ENCODE assay signal across 8 mouse cellular contexts in genomic region chr2:146834314-146835201, GRCm38 (mm10). TPM values are rescaled to one million over a fixed set of nuclear protein-coding genes. Genes with fewer than 3 reads are reported as not detected.
DNase-seq lines count a peak whose midpoint lies in the region; ATAC-seq lines count a peak whose summit lies in the region.

No protein-coding gene starts in this region.

- peak overlapping the region; percentile 38 for H3K4me2 ChIP-seq in liver, embryonic 11.5 days
- H3K4me2 ChIP-seq in midbrain, embryonic 16.5 days (ENCODE audit: low read length) = peak overlapping the region; percentile 49

- WGBS in liver, embryonic 11.5 days = under 1% methylated on average over 63 of the region's 63 CpGs
- under 1% methylated on average over 63 of the region's 63 CpGs for WGBS in midbrain, embryonic 16.5 days

- peak; percentile 53 for DNase-seq in liver, embryonic 11.5 days (ENCODE audit: low spot score)
- no peak for DNase-seq in liver
- DNase-seq in embryo, embryonic 10.5 days (ENCODE audit: low spot score) = peak; percentile 87
- DNase-seq in heart, postnatal 14 days = peak; percentile 5 to 20
- DNase-seq in kidney, postnatal 25 days = peak; percentile 35 to 66
- no peak for DNase-seq in B cell, adult 2 months
- DNase-seq in ovary, postnatal 10 days (ENCODE audit: low spot score) = no peak

- H3K36me3 ChIP-seq in liver, embryonic 11.5 days (ENCODE audit: control insufficient read depth, insufficient read depth, low read length) = no peaks in the 10 kb centered on the region
- no peaks in the 10 kb centered on the region for H3K36me3 ChIP-seq in midbrain, embryonic 16.5 days (ENCODE audit: control insufficient read depth, insufficient read depth, low read length)

- peak overlapping the region; percentile 14 for H3K4me3 ChIP-seq in liver, embryonic 11.5 days (ENCODE audit: low read depth, low read length)
- H3K4me3 ChIP-seq in midbrain, embryonic 16.5 days (ENCODE audit: low read depth, low read length) = peak overlapping the region; percentile 28

- H3K9me3 ChIP-seq in liver, embryonic 11.5 days (ENCODE audit: control insufficient read depth, low read length) = no peaks in the 10 kb centered on the region
- H3K9me3 ChIP-seq in midbrain, embryonic 16.5 days (replicated peaks; ENCODE audit: control insufficient read depth, low read length, poor library complexity, severe bottlenecking) = no peaks in the 10 kb centered on the region

- no peak overlapping the region for H3K9ac ChIP-seq in liver, embryonic 11.5 days (ENCODE audit: low read depth, low read length)
- H3K9ac ChIP-seq in midbrain, embryonic 16.5 days (ENCODE audit: low read depth, low read length) = peak overlapping the region; percentile 58

- intact Hi-C loops in heart, postnatal 14 days (cut with DNase I) = loop anchor here (5.0 to 10.0 kb wide), 2 partner anchors 253 to 350 kb away; partner anchors contain the start of gene Nkx2-4

- no peak; the same call in 1 of the 2 replicates for ATAC-seq in liver, embryonic 11.5 days (replicated peaks; ENCODE audit: low FRiP score)
- peak; percentile 59 for ATAC-seq in midbrain, embryonic 16.5 days

- no peaks in the 10 kb centered on the region for H3K4me1 ChIP-seq in liver, embryonic 11.5 days (replicated peaks; ENCODE audit: control insufficient read depth, insufficient read depth, low read length)
- peaks cover 4% of the 10 kb centered on the region; the same call in 1 of the 2 replicates for H3K4me1 ChIP-seq in midbrain, embryonic 16.5 days (ENCODE audit: control insufficient read depth, insufficient read depth, low read length)

- no peak overlapping the region for H3K27ac ChIP-seq in liver, embryonic 11.5 days (ENCODE audit: low read depth, low read length)
- peak overlapping the region; percentile 83 for H3K27ac ChIP-seq in midbrain, embryonic 16.5 days (ENCODE audit: low read length)

- H3K27me3 ChIP-seq in liver, embryonic 11.5 days (replicated peaks; ENCODE audit: control insufficient read depth, insufficient read depth, low read length) = peaks cover 84% of the 10 kb centered on the region
- peaks cover 34% of the 10 kb centered on the region for H3K27me3 ChIP-seq in midbrain, embryonic 16.5 days (ENCODE audit: control insufficient read depth, insufficient read depth, low read depth, low read length)

RNA-seq across cellular contexts. Expression of gene Kiz, which starts 21.1 kb away (rescaled TPM):
- polyA plus RNA-seq in liver, embryonic 11.5 days (2014; fragmentation: Nextera tagmentation; extraction: Ambion mirVana) = 17.2 and 22.3 TPM in 2 replicates
- 10 to 100 TPM; 54.5 to 64.3 TPM for total RNA-seq in heart, postnatal 14 days (2021)
- 27.9 and 28.3 TPM in 2 replicates for polyA plus RNA-seq in midbrain, embryonic 16.5 days (2015; fragmentation: Nextera tagmentation; extraction: Ambion mirVana)

Comparison
In these comparisons a context has a peak if more than half of its experiments do, and no peak if none do; other contexts are left out.
1. DNase-seq: peak in liver, embryonic 11.5 days (single experiment), embryo, embryonic 10.5 days (single experiment), heart, postnatal 14 days (2 of 2) and kidney, postnatal 25 days (2 of 2); none in liver (single experiment), B cell, adult 2 months (0 of 2) and ovary, postnatal 10 days (single experiment).